Mouse (Mus musculus): ENCODE results near the gene Fis1.
"Not testable (repeated sequence)": the region's sequence is repeated elsewhere in the genome, so short reads cannot be mapped to it uniquely, and the experiment has no call there.

Fis1 gene

DNA sequence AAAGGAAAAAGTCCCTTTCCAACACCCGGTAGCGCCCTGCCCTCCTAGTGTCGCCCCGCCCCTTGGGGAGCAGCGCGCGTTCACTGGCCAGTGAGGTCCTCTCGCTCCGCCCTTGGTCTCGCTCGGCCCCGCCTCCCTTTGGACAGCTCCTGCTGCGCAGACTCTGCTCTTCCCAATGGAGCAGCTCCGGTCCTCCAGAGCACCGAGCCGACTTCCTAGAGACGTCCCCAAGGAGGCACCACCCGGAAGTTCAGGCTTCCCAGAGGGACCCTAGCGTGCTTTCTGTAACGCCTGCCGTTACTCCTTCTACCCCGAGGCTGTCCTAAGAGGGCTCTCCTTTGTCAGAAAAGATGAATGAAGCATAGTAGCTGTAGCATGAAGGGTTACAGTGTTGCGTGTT is at the start of gene Fis1:
Gene Fis1, plus strand, starts transcription at position 261 of the 400 bp plus-strand sequence.
- peak; percentile 70 to 71 for DNase-seq (ENCODE audit: low spot score in 2 of 2)

GRCm38 (mm10) chr5:136904621-136905020 is 48.5 kb upstream of the Fis1 start:
- no peak for DNase-seq (ENCODE audit: low spot score in 2 of 2)

DNA sequence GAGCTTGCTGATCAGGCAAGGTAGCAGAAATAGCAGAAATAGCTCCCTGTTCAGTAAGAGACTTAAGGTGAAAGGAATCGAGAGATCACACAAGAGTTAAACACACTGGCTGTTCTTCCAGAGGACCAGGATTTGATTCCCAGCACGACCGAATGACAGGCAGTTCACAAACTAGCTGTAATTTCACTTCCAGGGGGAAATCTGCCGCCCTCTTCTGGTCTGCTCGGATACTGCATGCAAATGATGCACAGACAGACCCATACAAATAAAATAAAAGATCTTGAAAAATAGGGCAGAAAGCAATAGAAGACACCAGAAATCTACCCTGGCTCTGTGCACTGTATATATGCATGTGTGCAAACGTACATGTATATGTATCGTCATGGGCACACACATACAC is 47.4 kb upstream of the Fis1 start:
- DNase-seq (ENCODE audit: low spot score in 2 of 2) = peak in 1 of 2 experiments; percentile 38

DNA sequence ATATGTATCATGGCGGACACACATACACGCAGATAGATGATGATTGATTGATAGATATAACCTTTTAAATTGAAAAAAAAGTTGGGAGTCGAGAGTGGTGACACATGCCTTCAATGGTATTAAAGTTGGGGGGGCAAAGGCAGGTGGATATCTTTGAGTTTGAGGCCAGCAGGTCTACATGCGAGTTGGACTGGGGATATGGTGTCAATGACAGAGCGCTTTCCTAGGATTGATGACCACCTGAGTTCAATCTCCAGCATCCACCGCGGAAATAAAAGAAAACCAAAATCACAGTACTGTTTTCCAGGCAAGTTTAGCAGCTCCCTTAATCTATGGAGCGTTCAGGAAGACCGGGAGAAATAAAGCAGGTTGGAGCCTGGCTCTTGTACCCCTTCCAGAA is 45.5 kb upstream of the Fis1 start:
- no peak for DNase-seq (ENCODE audit: low spot score in 2 of 2)

- peak; percentile 54 to 75 for DNase-seq (ENCODE audit: low spot score in 2 of 2)
These were observed 44.9 kb upstream of the Fis1 start, which contains the start of gene Ift22 for GRCm38 (mm10) chr5:136907991-136908857. TSS of gene Ift22 (plus strand) at chr5:136908150.

GRCm38 (mm10) chr5:136914183-136914582 is 38.9 kb upstream of the Fis1 start:
- DNase-seq (ENCODE audit: low spot score in 2 of 2) = no peak

DNA sequence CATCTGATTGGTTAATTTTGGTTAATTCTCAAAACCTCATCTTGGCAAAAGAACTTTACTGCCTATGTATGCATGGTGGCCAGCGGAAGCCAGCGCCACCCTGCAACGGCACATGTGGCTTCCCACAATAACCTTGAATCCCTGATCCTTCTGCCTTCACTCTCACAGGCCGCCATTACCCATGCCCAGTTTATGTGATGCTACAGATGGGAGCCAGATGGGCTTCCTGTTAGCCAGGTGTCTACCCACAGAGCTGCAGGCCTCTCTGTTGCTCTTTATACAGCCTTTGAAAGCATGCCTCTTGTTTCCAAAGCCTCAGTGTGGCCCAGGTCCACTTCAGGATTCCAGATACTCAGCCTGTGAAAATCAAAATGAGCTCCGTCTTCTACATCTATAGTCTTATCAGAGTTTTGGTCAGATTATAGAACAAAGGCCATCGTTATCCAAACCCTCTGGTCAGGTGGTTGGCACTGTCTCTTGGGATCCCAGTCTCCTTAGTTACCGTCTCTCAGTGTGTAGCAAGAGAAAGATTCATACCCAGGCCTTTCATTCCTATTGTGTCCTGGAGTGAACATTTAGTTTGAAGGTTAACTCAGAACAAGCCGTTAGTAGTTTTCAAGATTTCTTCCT is 35.3 kb upstream of the Fis1 start:
- DNase-seq (ENCODE audit: low spot score in 2 of 2) = no peak

DNA sequence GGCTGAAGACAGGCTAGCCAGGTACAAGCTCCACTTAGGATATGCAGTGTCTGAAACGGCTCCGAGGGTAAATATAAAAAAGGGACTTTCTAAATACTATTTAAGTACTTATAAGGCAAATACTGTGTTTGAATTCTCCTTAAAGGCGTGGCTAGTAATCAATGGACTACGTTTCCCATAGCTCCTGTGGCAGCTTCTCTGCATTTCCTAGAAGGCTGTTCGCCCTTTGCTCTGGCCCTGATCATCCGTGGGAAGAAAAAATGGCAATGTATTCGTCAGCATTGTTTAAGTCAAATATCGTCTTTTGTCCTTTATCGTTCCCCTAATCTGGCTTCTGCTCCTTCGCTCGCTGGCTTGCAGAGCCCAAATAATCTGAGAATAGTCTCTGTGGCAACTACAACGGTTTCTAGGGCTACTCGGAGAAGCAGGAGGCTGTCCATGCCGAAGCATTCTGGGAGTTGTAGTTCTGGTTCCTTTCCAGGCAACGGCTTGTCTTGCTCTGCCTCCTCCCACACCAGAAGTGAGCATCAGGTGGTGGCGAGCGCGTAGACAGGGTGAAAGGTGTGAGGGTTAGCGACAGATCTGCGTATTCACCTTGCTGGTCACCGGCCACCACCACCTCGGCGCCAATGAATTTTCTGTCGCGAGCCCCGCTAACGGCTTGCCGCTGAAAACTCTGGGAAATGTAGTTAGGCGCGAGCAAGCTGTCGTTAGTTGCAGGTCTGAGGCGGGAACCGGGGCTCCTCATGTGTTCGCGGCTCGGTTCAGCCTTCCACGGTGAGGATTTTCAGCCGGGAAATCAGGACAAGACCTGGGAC is 34.2 kb upstream of the Fis1 start:
- DNase-seq (ENCODE audit: low spot score in 2 of 2) = peak; percentile 24 to 50

DNA sequence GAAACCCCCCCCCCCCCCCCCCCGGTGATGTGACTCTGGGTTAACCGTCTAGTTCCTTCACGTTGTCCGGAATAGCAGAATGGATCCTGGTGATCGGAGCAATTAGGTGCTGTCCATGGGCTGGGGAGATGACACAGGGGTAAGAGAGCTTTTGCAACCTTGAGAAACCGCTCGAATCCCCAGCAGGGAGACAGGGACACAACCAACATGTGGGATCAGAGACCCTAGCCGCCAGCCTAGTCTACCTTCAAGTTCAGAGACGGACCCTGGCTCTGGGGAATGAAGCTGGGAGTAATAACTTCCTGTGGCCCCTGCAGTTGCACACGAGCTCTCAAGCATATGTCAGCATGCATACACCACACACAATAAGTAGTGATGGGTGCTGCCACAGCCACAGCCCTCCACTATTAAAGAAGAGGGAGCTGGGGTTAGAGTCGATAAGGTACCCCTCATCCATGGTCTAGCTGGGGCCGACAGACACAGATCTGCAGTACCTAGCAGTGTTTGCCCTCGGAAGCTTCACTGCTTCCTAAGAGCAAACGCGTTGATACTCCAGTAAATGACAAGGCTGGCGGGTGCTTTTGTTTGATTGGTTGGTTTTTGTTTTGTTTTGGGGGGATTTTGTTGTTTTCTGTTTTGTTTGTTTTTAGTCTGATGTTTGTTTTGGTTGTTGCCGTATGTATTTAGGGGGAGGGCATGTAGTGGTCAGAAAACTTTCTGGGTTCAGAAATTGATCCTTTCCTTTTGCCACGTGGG is 33.4 kb upstream of the Fis1 start:
- DNase-seq (ENCODE audit: low spot score in 2 of 2) = no peak

GRCm38 (mm10) chr5:136922830-136923229 is 30.2 kb upstream of the Fis1 start:
- DNase-seq (ENCODE audit: low spot score in 2 of 2) = no peak

DNA sequence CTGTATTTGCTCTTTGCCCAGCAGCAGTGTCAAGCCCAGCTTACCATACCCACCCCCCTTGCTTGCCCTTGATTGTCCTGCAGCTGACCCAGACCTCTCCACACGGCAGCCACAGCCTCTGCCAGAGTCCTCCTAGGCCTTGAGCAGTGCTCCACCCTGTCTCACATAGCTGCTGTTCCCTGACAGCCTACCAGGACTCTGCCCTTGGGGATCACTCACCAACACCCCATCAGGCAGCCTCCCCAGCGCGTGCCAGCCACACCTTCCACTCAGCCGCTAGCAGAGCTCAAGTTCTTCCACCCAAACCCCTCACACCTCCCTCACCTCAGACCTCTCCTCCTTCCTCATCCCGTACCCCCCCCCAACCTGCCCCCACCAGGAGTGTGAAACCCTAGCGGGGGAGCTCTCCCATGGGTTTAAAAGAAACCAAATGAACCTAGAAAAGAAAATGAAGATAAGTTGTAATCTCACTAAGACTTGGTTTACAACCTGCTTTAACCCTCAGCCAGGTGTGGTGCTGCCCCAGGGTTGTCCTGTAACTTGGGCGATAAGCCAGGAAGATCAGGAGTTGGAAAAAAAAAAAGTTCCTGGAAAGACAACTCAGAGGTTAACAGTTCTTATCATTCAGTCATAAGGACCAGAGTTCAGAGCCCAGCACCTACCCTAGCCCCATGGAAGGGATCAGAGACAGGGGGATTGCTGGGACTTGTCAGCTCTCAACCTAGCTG is 29.2 kb upstream of the Fis1 start:
- DNase-seq (ENCODE audit: low spot score in 2 of 2) = no peak

GRCm38 (mm10) chr5:136929073-136929472 is 24.0 kb upstream of the Fis1 start:
- DNase-seq (ENCODE audit: low spot score in 2 of 2) = peak; percentile 49 to 79

- DNase-seq (ENCODE audit: low spot score in 2 of 2) = no peak
These were observed 21.2 kb upstream of the Fis1 start for GRCm38 (mm10) chr5:136931896-136932295.

DNA sequence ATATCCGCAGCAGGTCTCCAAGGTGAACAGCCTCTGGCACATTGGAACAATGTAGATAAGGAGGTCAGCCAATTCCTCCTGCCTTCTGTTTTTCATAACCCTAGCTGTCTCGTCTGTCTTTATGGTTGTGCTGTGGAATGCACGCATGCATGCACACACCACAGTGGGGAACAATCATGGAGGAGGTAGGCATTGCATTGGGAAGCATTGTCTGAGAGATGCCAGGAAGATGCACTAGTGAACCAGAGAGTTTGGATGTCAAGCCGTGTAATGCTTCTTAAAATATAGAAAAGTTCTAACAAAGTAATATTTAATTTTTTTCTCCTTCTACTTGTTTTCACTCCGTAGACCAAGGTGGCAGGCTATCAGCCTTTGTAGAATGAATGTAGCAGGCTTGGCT is 20.1 kb upstream of the Fis1 start:
- no peak for DNase-seq (ENCODE audit: low spot score in 2 of 2)

GRCm38 (mm10) chr5:136933930-136934329 is 19.1 kb upstream of the Fis1 start:
- DNase-seq (ENCODE audit: low spot score in 2 of 2) = no peak

- DNase-seq (ENCODE audit: low spot score in 2 of 2) = no peak
These were observed 17.0 kb upstream of the Fis1 start for GRCm38 (mm10) chr5:136935905-136936695.

DNA sequence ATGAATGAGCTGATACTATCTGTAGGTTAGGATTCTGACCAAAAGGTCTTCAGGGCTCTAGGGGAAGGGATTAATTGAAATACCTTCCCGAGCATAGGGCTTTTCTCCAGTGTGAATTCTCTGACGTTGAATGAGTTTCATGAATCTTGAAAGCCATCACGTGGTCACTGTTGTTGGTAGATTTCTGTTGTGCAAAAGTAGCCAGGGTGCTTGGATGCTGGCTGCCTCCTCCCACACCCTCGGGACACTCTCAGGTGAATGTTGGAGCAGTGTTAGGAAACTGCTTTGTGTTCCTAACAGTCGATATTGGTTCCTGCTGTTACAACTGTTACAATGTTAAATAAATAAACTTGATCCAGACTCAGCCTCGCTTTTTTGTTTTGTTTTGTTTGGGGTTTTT is 16.3 kb upstream of the Fis1 start:
- DNase-seq (ENCODE audit: low spot score in 2 of 2) = no peak

DNA sequence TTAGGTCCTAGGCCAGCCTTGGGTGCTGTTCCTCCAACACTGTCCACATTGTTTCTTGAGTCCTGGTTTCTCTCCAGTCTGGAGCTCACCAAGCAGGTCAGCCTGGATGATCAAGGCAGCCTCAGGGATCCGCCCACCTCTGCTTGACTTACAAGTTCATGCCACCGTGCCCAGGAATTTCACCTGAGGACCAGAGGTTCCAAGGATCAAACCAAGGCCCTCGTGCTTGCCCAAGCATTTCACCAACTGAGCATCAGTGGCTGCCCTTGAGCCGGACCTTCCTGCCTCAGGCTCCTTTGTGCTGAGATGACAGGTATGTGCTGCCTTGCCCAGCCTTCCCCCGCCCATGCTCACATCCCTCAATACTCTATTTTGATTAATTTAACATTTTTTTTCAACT is 15.5 kb upstream of the Fis1 start:
- no peak for DNase-seq (ENCODE audit: low spot score in 2 of 2)

DNA sequence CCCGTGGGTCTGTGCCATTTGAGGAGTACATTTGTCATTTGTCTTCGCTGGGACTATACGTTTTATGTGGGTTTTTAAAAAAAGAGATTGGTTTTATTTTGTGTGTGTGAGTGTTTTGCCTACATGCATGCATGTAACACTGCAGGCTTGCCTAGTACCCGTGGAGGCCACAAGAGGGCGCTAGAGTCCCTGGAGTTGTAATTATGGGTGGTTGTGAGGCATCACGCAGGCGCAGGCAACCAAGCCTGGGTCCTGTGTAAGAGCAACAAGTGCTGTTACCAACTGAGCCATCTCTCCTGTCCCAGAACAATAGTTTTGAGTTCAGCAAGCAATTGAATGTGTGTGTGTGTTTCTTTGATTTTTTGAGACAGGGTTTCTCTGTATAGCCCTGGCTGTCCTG is 13.8 kb upstream of the Fis1 start:
- DNase-seq (ENCODE audit: low spot score in 2 of 2) = peak in 1 of 2 experiments; percentile 34

DNA sequence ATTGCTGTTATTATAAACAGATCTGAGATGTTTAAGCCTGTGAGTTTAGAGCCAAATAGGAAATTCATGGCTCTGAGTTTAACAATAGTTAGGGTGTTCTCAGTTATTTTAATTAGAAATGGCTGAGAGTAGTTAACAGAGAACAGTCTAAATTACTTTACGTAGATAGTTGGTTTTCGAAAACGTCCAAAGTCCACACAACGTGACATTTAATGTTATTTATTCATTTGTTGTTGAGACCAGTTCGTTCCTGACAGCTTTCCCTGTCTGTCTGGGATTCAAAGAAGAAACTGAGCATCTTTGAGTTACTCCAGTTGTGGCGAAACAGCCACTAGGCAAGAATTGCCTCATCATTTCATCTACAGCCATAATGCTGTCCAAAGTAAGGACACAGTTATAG is 13.0 kb upstream of the Fis1 start:
- DNase-seq (ENCODE audit: low spot score in 2 of 2) = not testable (repeated sequence)

Data from spleen, postnatal 14 days (tissue).